Mouse (Mus musculus): ENCODE measurements at regions not wholly inside any gene's neighbourhood (a gene's known extent, or its start where the extent isn't known, plus 50 kb on each side); places are given as distances from the start of the nearest gene placed in this dataset.

GRCm38 (mm10) chr13:44279036-44279435 is 450.2 kb upstream of the Jarid2 start:
- H3K4me1 ChIP-seq (ENCODE audit: control insufficient read depth, insufficient read depth, low read length) = no peaks in the 10 kb centered on the region
- no peak overlapping the region for H3K9ac ChIP-seq (ENCODE audit: low read length)
- H3K27me3 ChIP-seq (ENCODE audit: control insufficient read depth, insufficient read depth, low read length) = no peaks in the 10 kb centered on the region
- DNase-seq (ENCODE audit: low spot score) (no peak), ATAC-seq (ENCODE audit: insufficient number of reproducible peaks, low FRiP score, low TSS enrichment, low read depth) (no peak)
- no peak overlapping the region for H3K4me2 ChIP-seq (ENCODE audit: low read depth, severe bottlenecking)
- no peak overlapping the region for H3K4me3 ChIP-seq (ENCODE audit: low read depth, low read length)
- no peak overlapping the region for H3K27ac ChIP-seq (replicated peaks; ENCODE audit: low read depth, low read length)
- 53% methylated on average over 4 of the region's 4 CpGs for WGBS
- no peaks in the 10 kb centered on the region for H3K9me3 ChIP-seq (ENCODE audit: control insufficient read depth, low read length)
- H3K36me3 ChIP-seq (ENCODE audit: control insufficient read depth, insufficient read depth, low read length) = no peaks in the 10 kb centered on the region

GRCm38 (mm10) chr13:44280296-44280695 is 449.0 kb upstream of the Jarid2 start:
- Histone ChIP-seq H3K27me3 (ENCODE audit: control insufficient read depth, insufficient read depth, low read length) (no peaks in the 10 kb centered on the region), H3K4me1 (ENCODE audit: control insufficient read depth, insufficient read depth, low read length) (no peaks in the 10 kb centered on the region), H3K4me2 (ENCODE audit: low read depth, severe bottlenecking) (no peak overlapping the region), H3K9me3 (ENCODE audit: control insufficient read depth, low read length) (no peaks in the 10 kb centered on the region), H3K36me3 (ENCODE audit: control insufficient read depth, insufficient read depth, low read length) (no peaks in the 10 kb centered on the region), H3K9ac (ENCODE audit: low read length) (no peak overlapping the region), H3K27ac (replicated peaks; ENCODE audit: low read depth, low read length) (no peak overlapping the region), H3K4me3 (ENCODE audit: low read depth, low read length) (no peak overlapping the region)
- ATAC-seq (ENCODE audit: insufficient number of reproducible peaks, low FRiP score, low TSS enrichment, low read depth) (no peak), DNase-seq (ENCODE audit: low spot score) (no peak)
- 92% methylated on average over 8 of the region's 8 CpGs for WGBS

GRCm38 (mm10) chr13:44281796-44282195 is 447.5 kb upstream of the Jarid2 start:
- no peak for DNase-seq (ENCODE audit: low spot score)
- Histone ChIP-seq H3K9ac (ENCODE audit: low read length) (no peak overlapping the region), H3K36me3 (ENCODE audit: control insufficient read depth, insufficient read depth, low read length) (no peaks in the 10 kb centered on the region; the same call in 1 of the 2 replicates), H3K4me2 (ENCODE audit: low read depth, severe bottlenecking) (no peak overlapping the region), H3K4me3 (ENCODE audit: low read depth, low read length) (no peak overlapping the region), H3K27ac (replicated peaks; ENCODE audit: low read depth, low read length) (no peak overlapping the region), H3K4me1 (ENCODE audit: control insufficient read depth, insufficient read depth, low read length) (no peaks in the 10 kb centered on the region), H3K9me3 (ENCODE audit: control insufficient read depth, low read length) (no peaks in the 10 kb centered on the region), H3K27me3 (ENCODE audit: control insufficient read depth, insufficient read depth, low read length) (no peaks in the 10 kb centered on the region)
- 62% methylated on average over 6 of the region's 6 CpGs for WGBS
- no peak for ATAC-seq (ENCODE audit: insufficient number of reproducible peaks, low FRiP score, low TSS enrichment, low read depth)

GRCm38 (mm10) chr13:44282306-44282705 is 447.0 kb upstream of the Jarid2 start:
- Histone ChIP-seq H3K4me2 (ENCODE audit: low read depth, severe bottlenecking) (no peak overlapping the region), H3K4me1 (ENCODE audit: control insufficient read depth, insufficient read depth, low read length) (no peaks in the 10 kb centered on the region), H3K9me3 (ENCODE audit: control insufficient read depth, low read length) (no peaks in the 10 kb centered on the region), H3K27me3 (ENCODE audit: control insufficient read depth, insufficient read depth, low read length) (no peaks in the 10 kb centered on the region), H3K27ac (replicated peaks; ENCODE audit: low read depth, low read length) (no peak overlapping the region), H3K4me3 (ENCODE audit: low read depth, low read length) (no peak overlapping the region), H3K36me3 (ENCODE audit: control insufficient read depth, insufficient read depth, low read length) (no peaks in the 10 kb centered on the region; the same call in 1 of the 2 replicates), H3K9ac (ENCODE audit: low read length) (no peak overlapping the region)
- WGBS = 85% methylated on average over 9 of the region's 9 CpGs
- DNase-seq (ENCODE audit: low spot score) (no peak), ATAC-seq (ENCODE audit: insufficient number of reproducible peaks, low FRiP score, low TSS enrichment, low read depth) (no peak)

GRCm38 (mm10) chr13:44282731-44283571 is 446.3 kb upstream of the Jarid2 start:
- 84% methylated on average over 16 of the region's 16 CpGs for WGBS
- Histone ChIP-seq H3K9me3 (ENCODE audit: control insufficient read depth, low read length) (no peaks in the 10 kb centered on the region), H3K4me2 (ENCODE audit: low read depth, severe bottlenecking) (no peak overlapping the region), H3K36me3 (ENCODE audit: control insufficient read depth, insufficient read depth, low read length) (no peaks in the 10 kb centered on the region; the same call in 1 of the 2 replicates), H3K27me3 (ENCODE audit: control insufficient read depth, insufficient read depth, low read length) (no peaks in the 10 kb centered on the region), H3K4me3 (ENCODE audit: low read depth, low read length) (no peak overlapping the region), H3K9ac (ENCODE audit: low read length) (no peak overlapping the region), H3K27ac (replicated peaks; ENCODE audit: low read depth, low read length) (no peak overlapping the region), H3K4me1 (ENCODE audit: control insufficient read depth, insufficient read depth, low read length) (no peaks in the 10 kb centered on the region)
- no peak for ATAC-seq (ENCODE audit: insufficient number of reproducible peaks, low FRiP score, low TSS enrichment, low read depth)
- no peak for DNase-seq (ENCODE audit: low spot score)

- Histone ChIP-seq H3K9ac (ENCODE audit: low read length) (no peak overlapping the region), H3K4me1 (ENCODE audit: control insufficient read depth, insufficient read depth, low read length) (no peaks in the 10 kb centered on the region), H3K27me3 (ENCODE audit: control insufficient read depth, insufficient read depth, low read length) (no peaks in the 10 kb centered on the region), H3K27ac (replicated peaks; ENCODE audit: low read depth, low read length) (no peak overlapping the region), H3K4me3 (ENCODE audit: low read depth, low read length) (no peak overlapping the region), H3K9me3 (ENCODE audit: control insufficient read depth, low read length) (no peaks in the 10 kb centered on the region), H3K36me3 (ENCODE audit: control insufficient read depth, insufficient read depth, low read length) (no peaks in the 10 kb centered on the region; the same call in 1 of the 2 replicates), H3K4me2 (ENCODE audit: low read depth, severe bottlenecking) (no peak overlapping the region)
- ATAC-seq (ENCODE audit: insufficient number of reproducible peaks, low FRiP score, low TSS enrichment, low read depth) (no peak), DNase-seq (ENCODE audit: low spot score) (no peak)
- WGBS = 100% methylated on average over 1 of the region's 1 CpGs
These were observed 443.4 kb upstream of the Jarid2 start for GRCm38 (mm10) chr13:44285881-44286280.

- DNase-seq (ENCODE audit: low spot score) = no peak
- Histone ChIP-seq H3K9ac (ENCODE audit: low read length) (no peak overlapping the region), H3K4me2 (ENCODE audit: low read depth, severe bottlenecking) (no peak overlapping the region), H3K4me3 (ENCODE audit: low read depth, low read length) (no peak overlapping the region), H3K36me3 (ENCODE audit: control insufficient read depth, insufficient read depth, low read length) (no peaks in the 10 kb centered on the region; the same call in 1 of the 2 replicates), H3K9me3 (ENCODE audit: control insufficient read depth, low read length) (no peaks in the 10 kb centered on the region), H3K4me1 (ENCODE audit: control insufficient read depth, insufficient read depth, low read length) (no peaks in the 10 kb centered on the region), H3K27me3 (ENCODE audit: control insufficient read depth, insufficient read depth, low read length) (no peaks in the 10 kb centered on the region), H3K27ac (replicated peaks; ENCODE audit: low read depth, low read length) (no peak overlapping the region)
- WGBS = 94% methylated on average over 2 of the region's 2 CpGs
- no peak for ATAC-seq (ENCODE audit: insufficient number of reproducible peaks, low FRiP score, low TSS enrichment, low read depth)
These were observed 439.1 kb upstream of the Jarid2 start for GRCm38 (mm10) chr13:44290199-44290598.

GRCm38 (mm10) chr13:44292476-44293056 is 436.7 kb upstream of the Jarid2 start:
- DNase-seq (ENCODE audit: low spot score) (no peak), ATAC-seq (ENCODE audit: insufficient number of reproducible peaks, low FRiP score, low TSS enrichment, low read depth) (no peak)
- Histone ChIP-seq H3K27me3 (ENCODE audit: control insufficient read depth, insufficient read depth, low read length) (no peaks in the 10 kb centered on the region), H3K9ac (ENCODE audit: low read length) (no peak overlapping the region), H3K4me2 (ENCODE audit: low read depth, severe bottlenecking) (no peak overlapping the region), H3K36me3 (ENCODE audit: control insufficient read depth, insufficient read depth, low read length) (no peaks in the 10 kb centered on the region), H3K4me1 (ENCODE audit: control insufficient read depth, insufficient read depth, low read length) (no peaks in the 10 kb centered on the region), H3K4me3 (ENCODE audit: low read depth, low read length) (no peak overlapping the region), H3K27ac (replicated peaks; ENCODE audit: low read depth, low read length) (no peak overlapping the region), H3K9me3 (ENCODE audit: control insufficient read depth, low read length) (no peaks in the 10 kb centered on the region)
- 76% methylated on average over 6 of the region's 6 CpGs for WGBS
